Mouse (Mus musculus): ENCODE measurements around the gene Gng7.

The Gng7 gene

GRCm38 (mm10) chr10:80991945-80992344, 22.8 kb downstream of the Gng7 start:
- POLR2A ChIA-PET: interaction anchor here in 3 of 4 experiments (1.3 to 11.5 kb wide), 7 partner anchors 26 to 110 kb away, joined by 3 to 407 read pairs (median 8); partner anchors contain the start of gene Gadd45b (in 3 of the 3)
- CTCF ChIA-PET: interaction anchor here (0.5 to 13.3 kb wide), 18 partner anchors 26 to 288 kb away, joined by 3 to 353 read pairs (median 8); partner anchors contain the start of gene Gadd45b (in 3 of the 4)

DNA sequence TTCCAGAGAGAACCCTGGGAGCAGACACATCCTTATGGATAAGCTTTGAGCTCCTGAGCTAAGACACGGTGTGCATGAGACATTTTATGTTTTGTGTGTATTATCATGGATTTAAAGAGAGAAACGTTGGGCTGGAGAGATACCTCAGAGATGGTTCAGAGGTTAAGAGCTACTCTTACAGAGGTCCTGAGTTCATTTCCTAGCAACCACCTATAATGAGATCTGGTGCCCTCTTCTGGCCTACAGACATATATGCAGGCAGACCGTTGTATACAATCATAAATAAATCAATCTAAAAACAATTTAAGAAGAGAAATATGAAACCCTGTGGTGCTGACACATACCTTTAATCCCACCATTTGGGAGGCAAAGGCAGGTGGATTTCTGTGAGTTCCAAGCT, 23.7 kb downstream of the Gng7 start:
- ChIA-PET POLR2A (interaction anchor here in 3 of 4 experiments (0.6 to 11.5 kb wide), 48 partner anchors 8 to 560 kb away, joined by 3 to 407 read pairs (median 4); partner anchors contain the start of genes Gadd45b (in 3 of the 3), Ap3d1 (in 1 of the 3), Eef2 (in 1 of the 3) and Gng7 (in 1 of the 3)), CTCF (interaction anchor here (0.5 to 13.3 kb wide), 82 partner anchors 8 to 452 kb away, joined by 3 to 353 read pairs (median 4); partner anchors contain the start of genes Gadd45b (in 4 of the 4), Atp8b3 (in 1 of the 4), Gng7 (in 1 of the 4) and Lmnb2 (in 1 of the 4))

GRCm38 (mm10) chr10:80990406-80990805, 24.3 kb downstream of the Gng7 start:
- CTCF ChIA-PET: interaction anchor here (0.5 to 13.3 kb wide), 83 partner anchors 9 to 451 kb away, joined by 3 to 353 read pairs (median 4); partner anchors contain the start of genes Gadd45b (in 4 of the 4), Atp8b3 (in 1 of the 4), Gng7 (in 1 of the 4) and Lmnb2 (in 1 of the 4)
- POLR2A ChIA-PET: interaction anchor here in 3 of 4 experiments (0.6 to 11.5 kb wide), 44 partner anchors 8 to 561 kb away, joined by 3 to 407 read pairs (median 4); partner anchors contain the start of genes Gadd45b (in 3 of the 3), Ap3d1 (in 1 of the 3), Gng7 (in 1 of the 3) and Lmnb2 (in 1 of the 3)

DNA sequence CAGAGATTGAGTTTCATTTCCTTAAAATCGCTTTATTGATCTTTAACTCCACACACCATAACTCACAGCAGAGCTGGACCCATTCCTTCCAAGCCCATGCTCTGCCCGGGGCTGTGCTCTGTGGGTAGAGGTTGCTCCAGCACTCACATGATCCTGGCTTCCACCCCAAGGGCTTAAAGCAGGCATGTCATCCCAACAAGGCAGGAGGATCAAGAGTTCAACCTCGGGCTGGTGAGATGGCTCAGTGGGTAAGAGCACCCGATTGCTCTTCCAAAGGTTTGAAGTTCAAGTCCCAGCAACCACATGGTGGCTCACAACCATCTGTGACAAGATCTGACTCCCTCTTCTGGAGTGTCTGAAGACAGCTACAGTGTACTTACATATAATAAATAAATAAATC, 24.9 kb downstream of the Gng7 start:
- POLR2A ChIA-PET: interaction anchor here in 3 of 4 experiments (0.7 to 11.5 kb wide), 10 partner anchors 18 to 247 kb away, joined by 3 to 407 read pairs (median 7); partner anchors contain the start of genes Gadd45b (in 3 of the 3) and Ap3d1 (in 1 of the 3)

GRCm38 (mm10) chr10:80989446-80989845, 25.3 kb downstream of the Gng7 start:
- ChIA-PET CTCF (interaction anchor here in 2 of 4 experiments (0.9 to 4.6 kb wide), 9 partner anchors 21 to 108 kb away, joined by 3 to 105 read pairs (median 17); partner anchors contain the start of gene Gadd45b (in 2 of the 2)), POLR2A (interaction anchor here in 3 of 4 experiments (0.7 to 11.5 kb wide), 7 partner anchors 18 to 108 kb away, joined by 3 to 407 read pairs (median 7); partner anchors contain the start of gene Gadd45b (in 3 of the 3))

More for the DNA sequence above, 24.9 kb downstream of the Gng7 start:
- CTCF ChIA-PET: interaction anchor here in 3 of 4 experiments (1.2 to 4.6 kb wide), 14 partner anchors 21 to 116 kb away, joined by 4 to 105 read pairs (median 14); partner anchors contain the start of genes Gadd45b (in 3 of the 3) and Map2k2 (in 1 of the 3)

GRCm38 (mm10) chr10:80987709-80988441, 26.9 kb downstream of the Gng7 start:
- CTCF ChIA-PET: interaction anchor here in 1 of 4 experiments (1.8 to 3.8 kb wide), 2 partner anchors 60 to 107 kb away, joined by 5 to 105 read pairs; partner anchors contain the start of gene Gadd45b

GRCm38 (mm10) chr10:80986754-80987153, 28.0 kb downstream of the Gng7 start:
- ChIA-PET POLR2A (interaction anchor here in 3 of 4 experiments (0.6 to 5.0 kb wide), 18 partner anchors 8 to 177 kb away, joined by 3 to 124 read pairs (median 4); partner anchors contain the start of gene Gadd45b (in 3 of the 3)), CTCF (interaction anchor here in 3 of 4 experiments (0.5 to 2.9 kb wide), 11 partner anchors 8 to 244 kb away, joined by 3 to 16 read pairs (median 5); partner anchors contain the start of gene Gadd45b (in 2 of the 3))

More at GRCm38 (mm10) chr10:80987709-80988441, 26.9 kb downstream of the Gng7 start:
- POLR2A ChIA-PET: interaction anchor here in 2 of 4 experiments (1.1 to 10.1 kb wide), 4 partner anchors 28 to 58 kb away, joined by 3 to 285 read pairs (median 72); partner anchors contain the start of gene Gadd45b (in 2 of the 2)

DNA sequence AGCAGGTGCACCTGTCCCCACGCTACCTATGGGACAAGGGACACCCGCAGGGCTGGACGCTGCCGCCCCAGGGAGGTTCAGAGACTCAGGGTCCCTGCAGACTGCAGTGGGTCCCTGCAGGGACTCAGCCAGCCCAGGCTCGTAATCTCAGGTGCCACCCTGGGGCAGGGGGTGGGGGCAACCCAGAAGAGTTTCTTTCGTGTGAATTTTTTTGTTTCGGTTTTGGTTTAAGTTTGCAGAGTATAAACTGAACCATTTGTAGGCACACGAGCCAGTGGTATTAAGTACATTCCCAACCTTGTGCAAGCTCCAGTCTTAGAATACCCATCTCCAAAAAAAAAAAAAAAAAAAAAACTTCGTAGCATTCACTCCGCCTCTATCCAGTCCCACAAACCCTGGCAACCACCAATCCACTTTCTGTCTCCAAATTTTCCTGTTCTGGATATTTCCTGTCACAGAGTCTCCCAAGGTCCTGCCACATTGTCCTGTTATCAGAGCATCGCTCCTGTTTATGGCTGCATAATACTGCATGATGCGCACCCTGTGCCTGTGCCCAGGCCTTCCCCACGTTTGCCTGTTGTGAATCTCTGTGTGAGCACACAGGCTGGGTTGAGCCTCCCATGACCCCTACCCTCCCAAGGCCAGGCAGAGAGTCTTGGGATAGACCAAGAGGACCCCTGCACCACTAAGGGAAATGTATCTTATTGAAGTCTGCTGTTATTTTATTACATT, 28.6 kb downstream of the Gng7 start:
- POLR2A ChIA-PET: interaction anchor here in 3 of 4 experiments (0.6 to 5.0 kb wide), 26 partner anchors 9 to 176 kb away, joined by 3 to 124 read pairs (median 4); partner anchors contain the start of gene Gadd45b (in 3 of the 3)
- CTCF ChIA-PET: interaction anchor here (0.5 to 2.9 kb wide), 18 partner anchors 9 to 373 kb away, joined by 3 to 16 read pairs (median 5); partner anchors contain the start of gene Gadd45b (in 2 of the 4)

- ChIA-PET CTCF (interaction anchor here (0.6 to 2.9 kb wide), 16 partner anchors 9 to 374 kb away, joined by 3 to 16 read pairs (median 4); partner anchors contain the start of gene Gadd45b (in 2 of the 4)), POLR2A (interaction anchor here in 3 of 4 experiments (0.7 to 5.0 kb wide), 23 partner anchors 9 to 96 kb away, joined by 3 to 124 read pairs (median 4); partner anchors contain the start of gene Gadd45b (in 3 of the 3))
Observed at GRCm38 (mm10) chr10:80985241-80985969, 29.3 kb downstream of the Gng7 start.

DNA sequence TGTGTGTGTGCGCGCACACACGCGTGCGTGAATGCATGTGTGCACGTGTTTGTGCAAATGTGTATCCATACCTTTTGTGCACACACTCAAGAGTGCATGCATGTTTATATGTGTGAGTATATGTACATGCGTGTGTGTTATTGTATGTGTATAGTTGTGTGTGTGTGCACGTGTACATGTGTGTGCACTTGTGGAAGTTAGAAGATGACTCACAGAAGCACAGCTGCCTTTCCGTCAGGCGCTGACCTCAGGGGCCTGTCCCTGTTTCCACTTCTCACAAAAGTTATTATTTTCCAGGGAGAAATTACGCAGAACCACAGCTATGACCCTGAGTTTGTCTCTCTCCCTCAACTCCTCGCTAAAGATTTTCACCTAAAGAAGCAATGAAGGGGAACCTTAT, 30.5 kb downstream of the Gng7 start:
- POLR2A ChIA-PET: interaction anchor here in 3 of 4 experiments (0.9 to 5.0 kb wide), 19 partner anchors 10 to 67 kb away, joined by 3 to 124 read pairs (median 5); partner anchors contain the start of gene Gadd45b (in 3 of the 3)

GRCm38 (mm10) chr10:80982381-80982780, 32.4 kb downstream of the Gng7 start:
- POLR2A ChIA-PET: interaction anchor here in 3 of 4 experiments (0.6 to 5.0 kb wide), 11 partner anchors 11 to 53 kb away, joined by 3 to 124 read pairs (median 7); partner anchors contain the start of gene Gadd45b (in 3 of the 3)
- CTCF ChIA-PET: interaction anchor here (0.5 to 1.7 kb wide), 9 partner anchors 9 to 101 kb away, joined by 3 to 8 read pairs (median 3); partner anchors contain the start of gene Gadd45b (in 1 of the 4)

More for the DNA sequence above, 30.5 kb downstream of the Gng7 start:
- CTCF ChIA-PET: interaction anchor here (0.9 to 2.9 kb wide), 8 partner anchors 11 to 55 kb away, joined by 3 to 8 read pairs (median 4); no protein-coding TSS in a partner anchor

- CTCF ChIA-PET: interaction anchor here in 2 of 4 experiments (0.6 to 1.3 kb wide), 5 partner anchors 9 to 212 kb away, joined by 3 to 5 read pairs (median 3); no protein-coding TSS in a partner anchor
- POLR2A ChIA-PET: interaction anchor here in 3 of 4 experiments (0.6 to 2.6 kb wide), 6 partner anchors 20 to 52 kb away, joined by 3 to 13 read pairs (median 6); partner anchors contain the start of gene Gadd45b (in 3 of the 3)
Observed at GRCm38 (mm10) chr10:80981564-80982112, 33.1 kb downstream of the Gng7 start.

DNA sequence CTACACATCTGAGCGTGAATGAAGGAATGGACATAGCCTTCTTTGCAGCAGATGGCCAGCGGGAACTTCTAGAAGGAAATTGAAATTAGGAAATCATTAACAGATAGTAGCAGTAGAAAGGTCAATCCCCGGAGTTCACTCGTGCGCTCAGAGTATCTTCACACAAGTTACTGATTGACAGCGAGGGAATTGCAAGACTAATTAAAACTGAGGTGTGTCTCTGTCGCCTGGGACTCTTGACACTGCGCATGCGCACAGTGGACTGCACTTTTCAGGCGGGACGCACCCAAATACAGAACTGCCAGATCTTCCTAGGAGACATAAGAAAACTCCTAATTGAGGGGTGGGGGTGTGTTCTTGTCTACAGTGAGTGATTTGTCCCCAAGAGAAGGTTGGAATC, 39.3 kb downstream of the Gng7 start:
- CTCF ChIA-PET: no interaction called here

GRCm38 (mm10) chr10:80973722-80974121, 41.0 kb downstream of the Gng7 start:
- ChIA-PET CTCF (interaction anchor here in 1 of 4 experiments (1.1 kb wide), 1 partner anchor 17 kb away, joined by 4 read pairs; no protein-coding TSS in a partner anchor), POLR2A (interaction anchor here in 3 of 4 experiments (0.9 to 23.4 kb wide), 12 partner anchors 10 to 271 kb away, joined by 3 to 1047 read pairs (median 4); partner anchors contain the start of gene Gadd45b (in 3 of the 3))

More for the DNA sequence above, 39.3 kb downstream of the Gng7 start:
- POLR2A ChIA-PET: interaction anchor here in 3 of 4 experiments (0.7 to 23.4 kb wide), 4 partner anchors 20 to 61 kb away, joined by 3 to 1047 read pairs (median 136); partner anchors contain the start of gene Gadd45b (in 2 of the 3)

Data from embryonic stem cell, embryonic (primary cell).